Mouse (Mus musculus) heart, adult 2 months (tissue): Measurements from ENCODE around the gene Ufc1. TPM values are rescaled to one million over a fixed set of nuclear protein-coding genes. Genes with fewer than 3 reads are reported as not detected.
A peak's percentile ranks its signal among the peaks of the same experiment; 100 is the strongest.

Experiments
- DNase-seq, 2 experiments: peaks; one replicate each; pipeline ENCODE4 v3.0.0; 2021
- H3K27ac ChIP-seq: fragments of 200-600 bp; 2 replicates; pipeline ENCODE4 v1.8.1; 2022
- H3K27me3 ChIP-seq: fragments of 200-500 bp; 2 replicates; pipeline ENCODE4 v1.6.1; 2012; ENCODE audit warnings: mild to moderate bottlenecking, low read length, inconsistent platforms, mixed read lengths; ENCODE audit not compliant: control insufficient read depth, insufficient read depth
- H3K36me3 ChIP-seq: fragments of 200-500 bp; 2 replicates; pipeline ENCODE4 v1.6.1; 2012; ENCODE audit warnings: low read length, inconsistent platforms; ENCODE audit not compliant: control insufficient read depth, insufficient read depth
- H3K4me1 ChIP-seq: fragments of 200-500 bp; 2 replicates; pipeline ENCODE4 v1.6.1; 2011; ENCODE audit warnings: low read length; ENCODE audit not compliant: control insufficient read depth, insufficient read depth
- H3K4me3 ChIP-seq: fragments of 200-600 bp; 2 replicates; pipeline ENCODE4 v1.8.1; 2022
- H3K79me2 ChIP-seq: fragments of 200-500 bp; replicated peaks from 2 replicates; pipeline ENCODE4 v1.6.1; 2012; ENCODE audit warnings: mild to moderate bottlenecking, inconsistent platforms, low read length, moderate library complexity, mixed read lengths; ENCODE audit not compliant: control insufficient read depth, insufficient read depth
- H3K9ac ChIP-seq: fragments of 200-500 bp; 2 replicates; pipeline ENCODE4 v1.6.1; 2012; ENCODE audit warnings: low read depth, mild to moderate bottlenecking, control low read depth, inconsistent platforms, low read length, mixed read lengths
- CTCF ChIP-seq: fragments of 200-600 bp; IDR thresholded peaks from 2 replicates; pipeline ENCODE4 v1.8.1; 2022; ENCODE audit warnings: antibody characterized with exemption, mild to moderate bottlenecking, moderate library complexity
- EP300 ChIP-seq: fragments of 200-500 bp; IDR thresholded peaks from 2 replicates; pipeline ENCODE4 v1.6.1; 2011; ENCODE audit warnings: low read depth, low read length, control low read depth; ENCODE audit not compliant: insufficient read depth
- POLR2A ChIP-seq: fragments of 200-500 bp; IDR thresholded peaks from 2 replicates; pipeline ENCODE4 v1.6.1; 2011; ENCODE audit warnings: mild to moderate bottlenecking, low read depth, low read length, control low read depth; ENCODE audit not compliant: insufficient read depth
- WGBS: fragments of 180-500 bp; shearing (Covaris S2); methylation state at CpG from one replicate; pipeline ENCODE4 v1.1.7; 2018; 5-methylcytosine and 5-hydroxymethylcytosine counted together
- intact Hi-C: fragments of 180-260 bp; cut with DNase I; formaldehyde crosslinking; loops from one replicate; pipeline ENCODE4 v1.15.1; 2025
- polyA plus RNA-seq: library from polyadenylated mRNA; depleted of rRNA; stranded (reverse); fragments of >200 nt; gene quantifications from 2 replicates; pipeline ENCODE4 v1.2.3, GENCODE M21; 2012
- total RNA-seq, 2 experiments: library from RNA; stranded (reverse); gene quantifications; 2 replicates each; pipeline ENCODE4 v1.2.3; 2021

Gene Ufc1
- total and polyA plus RNA-seq, 3 experiments, result 29.7 to 93.5 (median 80.5) TPM

- DNase-seq, result no peak
- Histone ChIP-seq H3K36me3 (no peaks in the 10 kb centered on the region), H3K79me2 (peaks cover 3% of the 10 kb centered on the region), H3K4me3 (peak overlapping the region; percentile 97), H3K9ac (peak overlapping the region; percentile 72), H3K27ac (0 out of 2 replicates have a peak overlapping the region, but pooled peaks have one; percentile 21), H3K4me1 (peaks cover 4% of the 10 kb centered on the region; the same call in 1 of the 2 replicates), H3K27me3 (no peaks in the 10 kb centered on the region)
- intact Hi-C loops, result no loop called here
- 30% methylated on average over 9 of the region's 9 CpGs for WGBS
- TF ChIP-seq CTCF (no peak), POLR2A (no peak), EP300 (no peak)
Measured at GRCm38 (mm10) chr1:171271196-171271595, 23.6 kb downstream of the Ufc1 start.

GRCm38 (mm10) chr1:171270573-171270900 is 24.3 kb downstream of the Ufc1 start:
- H3K4me3 ChIP-seq, result peak overlapping the region; percentile 97
- no peaks in the 10 kb centered on the region for H3K36me3 ChIP-seq
- H3K79me2 ChIP-seq, result peaks cover 3% of the 10 kb centered on the region
- H3K4me1 ChIP-seq, result peaks cover 4% of the 10 kb centered on the region; the same call in 1 of the 2 replicates
- 2% methylated on average over 19 of the region's 19 CpGs for WGBS
- no peak for DNase-seq
- peak overlapping the region; percentile 72 for H3K9ac ChIP-seq
- intact Hi-C loops, result no loop called here
- H3K27me3 ChIP-seq, result no peaks in the 10 kb centered on the region
- peak overlapping the region; percentile 92 for H3K27ac ChIP-seq
- no peak for TF ChIP-seq CTCF
- no peak for TF ChIP-seq POLR2A
- TF ChIP-seq EP300, result no peak

- TF ChIP-seq EP300 (0 out of 2 replicates have a peak, but pooled peaks have one; percentile 49), POLR2A (peak; percentile 99), CTCF (no peak)
- Histone ChIP-seq H3K9ac (peak within 1 kb of the TSS; percentile 72), H3K79me2 (peaks cover 3% of the 10 kb centered on the region), H3K4me1 (peaks cover 4% of the 10 kb centered on the region; the same call in 1 of the 2 replicates), H3K27me3 (no peaks in the 10 kb centered on the region), H3K4me3 (peak within 1 kb of the TSS; percentile 97), H3K27ac (peak within 1 kb of the TSS; percentile 92), H3K36me3 (no peaks in the 10 kb centered on the region)
- WGBS, result 4% methylated on average over 36 of the region's 36 CpGs
- intact Hi-C loops, result no loop called here
- peak; percentile 96 to 99 for DNase-seq
Measured at GRCm38 (mm10) chr1:171269848-171270572, 24.8 kb downstream of the Ufc1 start, which contains the start of gene B4galt3. Gene B4galt3, plus strand, starts transcription at chr1:171270328.

GRCm38 (mm10) chr1:171268341-171268740 is 26.5 kb downstream of the Ufc1 start:
- Histone ChIP-seq H3K27me3 (no peaks in the 10 kb centered on the region), H3K9ac (no peak overlapping the region), H3K4me1 (peaks cover 6% of the 10 kb centered on the region), H3K4me3 (no peak overlapping the region), H3K27ac (no peak overlapping the region), H3K79me2 (peaks cover 3% of the 10 kb centered on the region), H3K36me3 (no peaks in the 10 kb centered on the region)
- no peak for DNase-seq
- intact Hi-C loops, result no loop called here
- WGBS, result 53% methylated on average over 1 of the region's 1 CpGs
- no peak for TF ChIP-seq POLR2A
- no peak for TF ChIP-seq EP300
- TF ChIP-seq CTCF, result no peak

GRCm38 (mm10) chr1:171265971-171266744 is 28.7 kb downstream of the Ufc1 start:
- no peak overlapping the region for H3K4me3 ChIP-seq
- H3K27ac ChIP-seq, result no peak overlapping the region
- H3K27me3 ChIP-seq, result no peaks in the 10 kb centered on the region
- H3K79me2 ChIP-seq, result peaks cover 3% of the 10 kb centered on the region
- peaks cover 9% of the 10 kb centered on the region for H3K4me1 ChIP-seq
- H3K9ac ChIP-seq, result no peak overlapping the region
- TF ChIP-seq CTCF, result no peak
- no peak for TF ChIP-seq EP300
- TF ChIP-seq POLR2A, result no peak
- intact Hi-C loops, result no loop called here
- DNase-seq, result no peak
- 35% methylated on average over 4 of the region's 4 CpGs for WGBS
- peaks cover 4% of the 10 kb centered on the region; the same call in 1 of the 2 replicates for H3K36me3 ChIP-seq
